Mouse (Mus musculus) heart, adult 10 weeks (tissue): ENCODE measurements around the gene Oas1a. TPM values are rescaled to one million over a fixed set of nuclear protein-coding genes. Genes with fewer than 3 reads are reported as not detected.

Experiments used
- polyA plus RNA-seq: library from polyadenylated mRNA; stranded (reverse); fragments of 350-450 nt; fragmentation: Illumina TruSeq; extraction: RNeasy Lipid Tissue Mini Kit (QIAGEN cat#74804); gene quantifications from one replicate; pipeline ENCODE4 v1.2.3, GENCODE M21; 2014; ENCODE audit warnings: low read depth, low replicate concordance

Oas1a gene
- 3.8 TPM for polyA plus RNA-seq

DNA sequence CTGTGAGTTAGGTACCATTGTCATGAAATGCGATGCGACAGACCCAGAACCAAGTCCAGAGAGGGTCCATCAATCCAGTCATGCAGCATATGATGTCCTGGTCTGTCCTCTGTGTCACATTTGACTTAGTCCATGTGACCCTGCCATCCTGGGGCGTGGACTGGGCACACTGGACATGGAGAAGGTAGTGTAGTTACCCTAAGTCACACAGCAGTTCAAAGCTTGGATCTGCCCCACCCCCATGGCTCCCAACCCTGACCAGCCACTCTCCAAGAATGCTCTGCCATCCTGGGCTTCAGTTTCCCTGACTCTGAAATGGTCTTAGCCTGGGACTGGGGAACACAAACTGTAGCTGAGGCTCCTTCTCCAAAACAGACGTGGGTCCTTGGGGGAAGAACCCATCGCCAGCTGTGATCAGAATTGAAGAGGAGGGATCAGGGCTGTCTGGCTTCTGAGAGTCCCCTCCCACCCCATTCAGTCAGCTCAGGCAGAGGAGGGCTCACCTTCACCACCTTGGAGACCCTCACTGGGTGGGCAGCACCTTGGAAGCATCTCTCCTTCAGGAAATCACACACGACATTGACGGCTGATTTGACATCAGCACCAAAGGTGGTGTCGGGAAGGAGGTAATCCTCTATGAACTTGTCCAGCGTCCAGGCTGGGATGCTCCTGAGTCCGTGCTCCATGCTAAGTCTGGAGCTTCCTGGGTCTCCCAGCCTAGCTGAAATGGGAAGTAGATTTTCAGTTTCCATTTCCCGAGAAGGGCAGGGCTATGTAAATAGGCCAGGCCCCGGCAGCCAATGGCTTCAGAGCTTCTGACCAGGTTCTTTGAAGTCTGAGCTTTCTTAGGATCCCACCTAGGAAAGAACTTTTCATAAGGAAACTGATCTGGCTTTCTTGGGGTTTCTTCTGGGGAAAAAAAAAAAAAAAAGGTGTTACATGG lies at the start of gene Oas1a:
Gene Oas1a (minus strand): TSS at position 731 of the 943 bp plus-strand sequence.

DNA sequence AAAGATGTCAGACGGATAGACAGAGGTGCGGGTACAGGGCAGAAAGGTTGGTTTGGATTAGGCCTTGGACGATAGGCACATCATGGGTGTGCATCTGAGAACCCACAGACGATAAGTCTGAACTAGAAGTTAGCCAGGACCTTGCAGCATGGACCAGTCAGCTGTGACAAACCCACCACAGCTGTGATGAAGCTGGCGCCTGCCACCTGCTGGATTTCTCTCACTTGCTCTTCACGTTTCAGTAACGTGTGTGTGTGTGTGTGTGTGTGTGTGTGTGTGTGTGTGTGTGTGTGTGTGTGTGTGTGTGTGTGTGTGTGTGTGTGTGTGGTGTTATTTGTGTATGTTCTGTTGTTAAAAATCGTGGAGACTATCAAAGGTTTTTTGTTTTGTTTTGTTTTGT lies 6.9 kb upstream of the Oas1a start, which contains the start of gene Oas1d:
Gene Oas1d (plus strand): TSS at position 333 of the 400 bp plus-strand sequence.

DNA sequence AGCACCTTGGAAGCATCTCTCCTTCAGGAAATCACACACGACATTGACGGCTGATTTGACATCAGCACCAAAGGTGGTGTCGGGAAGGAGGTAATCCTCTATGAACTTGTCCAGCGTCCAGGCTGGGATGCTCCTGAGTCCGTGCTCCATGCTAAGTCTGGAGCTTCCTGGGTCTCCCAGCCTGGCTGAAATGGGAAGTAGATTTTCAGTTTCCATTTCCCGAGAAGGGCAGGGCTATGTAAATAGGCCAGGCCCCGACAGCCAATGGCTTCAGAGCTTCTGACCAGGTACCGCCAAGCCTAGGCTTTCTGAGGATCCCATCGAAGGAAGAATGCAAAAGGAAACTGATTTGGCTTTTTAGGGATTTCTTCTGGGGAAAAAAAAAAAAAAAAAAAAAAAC lies 19.9 kb downstream of the Oas1a start, which contains the start of gene Oas1g:
Gene Oas1g (minus strand): TSS at position 201 of the 400 bp plus-strand sequence.

DNA sequence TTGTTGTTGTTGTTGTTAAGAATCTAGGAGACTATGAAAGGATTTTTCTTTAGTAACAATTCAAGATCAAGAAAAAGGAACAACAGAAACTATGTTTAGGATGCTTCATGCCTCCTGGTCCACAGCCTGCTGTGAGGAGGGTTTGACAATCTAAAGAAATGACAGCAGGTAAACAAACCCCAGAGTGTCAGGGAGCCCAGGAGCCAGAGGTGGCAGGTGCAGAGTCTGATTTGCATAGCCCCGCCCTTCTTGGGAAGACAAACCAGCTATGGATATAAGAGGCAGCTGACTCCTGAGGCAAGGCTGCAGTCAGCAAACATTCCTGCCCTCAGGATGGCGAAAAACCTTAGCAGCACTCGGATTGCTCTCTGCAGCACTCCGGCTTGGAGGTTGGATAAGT lies 46.2 kb downstream of the Oas1a start, which contains the start of gene Oas1h:
Gene Oas1h (plus strand): TSS at position 301 of the 400 bp plus-strand sequence.

DNA sequence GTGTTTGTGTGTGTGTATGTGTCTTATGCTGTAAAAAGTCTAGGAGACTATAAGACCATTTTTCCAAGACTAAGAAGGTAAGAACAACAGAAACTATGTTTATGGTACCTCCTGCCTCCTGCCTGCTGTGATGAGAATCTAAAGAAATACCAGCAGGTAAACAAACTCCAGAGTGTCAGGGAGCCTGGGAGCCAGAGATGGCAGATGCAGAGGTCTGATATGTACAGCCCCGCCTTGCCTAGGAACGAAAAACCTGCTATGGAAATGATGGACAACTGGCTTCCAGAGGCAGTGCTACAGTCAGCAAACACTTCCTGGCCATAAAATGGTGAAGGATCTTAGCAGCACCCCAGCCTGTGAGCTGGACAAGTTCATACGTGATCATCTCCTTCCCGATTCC lies 60.3 kb downstream of the Oas1a start, which contains the start of gene Oas1f:
Gene Oas1f (plus strand): TSS at position 301 of the 400 bp plus-strand sequence.

Other genes with a start within 250 kb of the Oas1a start
- gene Dtx1, start 195.6 kb downstream of the Oas1a start, polyA plus RNA-seq, result 0.73 TPM
- gene Oas2, start 157.7 kb downstream of the Oas1a start, polyA plus RNA-seq, result 8.4 TPM
- 0.37 TPM for gene Oas3, start 129.9 kb downstream of the Oas1a start, polyA plus RNA-seq
- not detected for gene Oas1e, start 112.0 kb downstream of the Oas1a start, polyA plus RNA-seq
- gene Oas1c, start 95.0 kb downstream of the Oas1a start, polyA plus RNA-seq, result 0.71 TPM
- gene Oas1f, start 60.2 kb downstream of the Oas1a start, polyA plus RNA-seq, result not detected
- gene Oas1h, start 46.1 kb downstream of the Oas1a start, polyA plus RNA-seq, result not detected
- 2.9 TPM for gene Oas1g, start 19.9 kb downstream of the Oas1a start, polyA plus RNA-seq
- gene Oas1d, start 7.0 kb upstream of the Oas1a start, polyA plus RNA-seq, result not detected
- gene Rph3a, start 102.6 kb upstream of the Oas1a start, polyA plus RNA-seq, result not detected